Mouse (Mus musculus) cerebellum, postnatal 4 days (tissue): ENCODE results near the gene Ccser1.

Source experiments
- DNase-seq, 2 experiments: peaks; one replicate each; pipeline ENCODE4 v3.0.0; 2022; ENCODE audit warnings: low spot score in 2 of 2, mixed read lengths in 1 of 2

Ccser1 gene

GRCm38 (mm10) chr6:61296188-61297037 lies 116.3 kb downstream of the Ccser1 start:
- no peak for DNase-seq

GRCm38 (mm10) chr6:61300441-61300840 lies 120.3 kb downstream of the Ccser1 start:
- DNase-seq: no peak

- DNase-seq: no peak
These were observed 120.9 kb downstream of the Ccser1 start for GRCm38 (mm10) chr6:61300975-61301374.

- no peak for DNase-seq
These were observed 121.5 kb downstream of the Ccser1 start for GRCm38 (mm10) chr6:61301631-61302030.

- DNase-seq: no peak
These were observed 131.4 kb downstream of the Ccser1 start for GRCm38 (mm10) chr6:61311324-61312091.

GRCm38 (mm10) chr6:61315884-61316601 lies 135.9 kb downstream of the Ccser1 start:
- peak in 1 of 2 experiments; percentile 50 for DNase-seq

GRCm38 (mm10) chr6:61320842-61321241 lies 140.7 kb downstream of the Ccser1 start:
- no peak for DNase-seq

GRCm38 (mm10) chr6:61322328-61322727 lies 142.2 kb downstream of the Ccser1 start:
- DNase-seq: no peak

- DNase-seq: no peak
These were observed 146.0 kb downstream of the Ccser1 start for GRCm38 (mm10) chr6:61326131-61326530.

- no peak for DNase-seq
These were observed 148.9 kb downstream of the Ccser1 start for GRCm38 (mm10) chr6:61328981-61329380.

GRCm38 (mm10) chr6:61329593-61330540 lies 149.7 kb downstream of the Ccser1 start:
- no peak for DNase-seq

GRCm38 (mm10) chr6:61334466-61334865 lies 154.3 kb downstream of the Ccser1 start:
- DNase-seq: no peak

GRCm38 (mm10) chr6:61347045-61347838 lies 167.1 kb downstream of the Ccser1 start:
- no peak for DNase-seq

- DNase-seq: no peak
These were observed 183.6 kb downstream of the Ccser1 start for GRCm38 (mm10) chr6:61363722-61364121.

GRCm38 (mm10) chr6:61382526-61382925 lies 202.4 kb downstream of the Ccser1 start:
- no peak for DNase-seq

GRCm38 (mm10) chr6:61382991-61383390 lies 202.9 kb downstream of the Ccser1 start:
- no peak for DNase-seq

GRCm38 (mm10) chr6:61387046-61387445 lies 206.9 kb downstream of the Ccser1 start:
- DNase-seq: no peak

GRCm38 (mm10) chr6:61427490-61427889 lies 247.4 kb downstream of the Ccser1 start:
- no peak for DNase-seq

GRCm38 (mm10) chr6:61430881-61431725 lies 251.0 kb downstream of the Ccser1 start:
- no peak for DNase-seq

- DNase-seq: no peak
These were observed 251.5 kb downstream of the Ccser1 start for GRCm38 (mm10) chr6:61431726-61431984.
